Mouse (Mus musculus) mouse trophoblast stem cell (cell line): ENCODE data around the gene Fetub.

Experiments used
- in situ Hi-C, 2 experiments: fragments of 300-500 bp; cut with MseI, MboI; formaldehyde crosslinking; loops; 2 replicates in 1 of 2; 3 replicates in 1 of 2; pipeline ENCODE4 v1.15.1; 2025

The Fetub gene

GRCm38 (mm10) chr16:22918034-22918433 is at the start of gene Fetub:
Gene Fetub (plus strand): TSS chr16:22918334.
- in situ Hi-C loops: no loop called here

- in situ Hi-C loops: loop anchor here in 1 of 2 experiments (10.0 kb wide), 2 partner anchors 172 to 262 kb away; no protein-coding TSS in a partner anchor
These were observed 45.7 kb upstream of the Fetub start for GRCm38 (mm10) chr16:22872397-22872796.

GRCm38 (mm10) chr16:22873369-22873768 is 44.8 kb upstream of the Fetub start:
- in situ Hi-C loops: loop anchor here in 1 of 2 experiments (10.0 kb wide), 2 partner anchors 171 to 261 kb away; no protein-coding TSS in a partner anchor

GRCm38 (mm10) chr16:22876218-22877043 is 41.7 kb upstream of the Fetub start:
- in situ Hi-C loops: loop anchor here (5.0 to 10.0 kb wide), 4 partner anchors 76 to 258 kb away; partner anchors contain the start of gene Hrg (in 2 of the 2)

- in situ Hi-C loops: loop anchor here (5.0 to 10.0 kb wide), 4 partner anchors 74 to 257 kb away; partner anchors contain the start of gene Hrg (in 2 of the 2)
These were observed 40.3 kb upstream of the Fetub start for GRCm38 (mm10) chr16:22877660-22878390.

GRCm38 (mm10) chr16:22878716-22879115 is 39.4 kb upstream of the Fetub start:
- in situ Hi-C loops: loop anchor here (5.0 to 10.0 kb wide), 4 partner anchors 74 to 256 kb away; partner anchors contain the start of gene Hrg (in 2 of the 2)

- in situ Hi-C loops: loop anchor here (5.0 to 10.0 kb wide), 4 partner anchors 72 to 255 kb away; partner anchors contain the start of gene Hrg (in 2 of the 2)
These were observed 38.1 kb upstream of the Fetub start for GRCm38 (mm10) chr16:22879945-22880595.

GRCm38 (mm10) chr16:22880900-22881299 is 37.2 kb upstream of the Fetub start:
- in situ Hi-C loops: no loop called here

- in situ Hi-C loops: no loop called here
These were observed 36.6 kb upstream of the Fetub start for GRCm38 (mm10) chr16:22881487-22881886.

GRCm38 (mm10) chr16:22883441-22883840 is 34.7 kb upstream of the Fetub start:
- in situ Hi-C loops: no loop called here

GRCm38 (mm10) chr16:22885356-22885755 is 32.8 kb upstream of the Fetub start:
- in situ Hi-C loops: no loop called here

- in situ Hi-C loops: no loop called here
These were observed 31.4 kb upstream of the Fetub start for GRCm38 (mm10) chr16:22886726-22887125.

GRCm38 (mm10) chr16:22888835-22889234 is 29.3 kb upstream of the Fetub start:
- in situ Hi-C loops: no loop called here

GRCm38 (mm10) chr16:22889716-22890115 is 28.4 kb upstream of the Fetub start:
- in situ Hi-C loops: no loop called here

- in situ Hi-C loops: no loop called here
These were observed 27.2 kb upstream of the Fetub start, which contains the start of gene Ahsg for GRCm38 (mm10) chr16:22890683-22891510. Gene Ahsg (plus strand): TSS chr16:22891277.

- in situ Hi-C loops: no loop called here
These were observed 26.4 kb upstream of the Fetub start for GRCm38 (mm10) chr16:22891733-22892154.

- in situ Hi-C loops: no loop called here
These were observed 24.0 kb upstream of the Fetub start for GRCm38 (mm10) chr16:22894095-22894494.

- in situ Hi-C loops: no loop called here
These were observed 21.5 kb upstream of the Fetub start for GRCm38 (mm10) chr16:22896618-22897017.

GRCm38 (mm10) chr16:22899346-22899745 is 18.8 kb upstream of the Fetub start:
- in situ Hi-C loops: no loop called here

GRCm38 (mm10) chr16:22899866-22900570 is 18.1 kb upstream of the Fetub start:
- in situ Hi-C loops: no loop called here
